7 mouse cellular contexts compared by ENCODE assay signal in genomic region chr7:129653791-129654271, GRCm38 (mm10).
DNase-seq lines count a peak whose midpoint lies in the region; ATAC-seq and TF ChIP-seq lines count a peak whose summit lies in the region.

No protein-coding gene starts in this region.

- no peaks in the 10 kb centered on the region for H3K27me3 ChIP-seq in intestine, embryonic 15.5 days (replicated peaks)
- peaks cover 84% of the 10 kb centered on the region for H3K27me3 ChIP-seq in midbrain, embryonic 10.5 days (ENCODE audit: low read depth, poor library complexity, severe bottlenecking)

- no peaks in the 10 kb centered on the region for H3K9me3 ChIP-seq in intestine, embryonic 15.5 days
- no peaks in the 10 kb centered on the region for H3K9me3 ChIP-seq in midbrain, embryonic 10.5 days (replicated peaks)

- no peak overlapping the region for H3K27ac ChIP-seq in cortical plate, adult 2 months (ENCODE audit: insufficient read depth, low read length)
- H3K27ac ChIP-seq in intestine, embryonic 15.5 days, result no peak overlapping the region
- no peak overlapping the region for H3K27ac ChIP-seq in midbrain, embryonic 10.5 days (replicated peaks)

- H3K9ac ChIP-seq in intestine, embryonic 15.5 days, result no peak overlapping the region

- peak; percentile 74 for ATAC-seq in intestine, embryonic 15.5 days

- peaks cover 3% of the 10 kb centered on the region; the same call in 1 of the 2 replicates for H3K4me1 ChIP-seq in cortical plate, adult 2 months (ENCODE audit: control insufficient read depth, insufficient read depth, low read length)
- H3K4me1 ChIP-seq in intestine, embryonic 15.5 days (replicated peaks), result peaks cover 8% of the 10 kb centered on the region
- peaks cover 77% of the 10 kb centered on the region for H3K4me1 ChIP-seq in midbrain, embryonic 10.5 days

- H3K4me3 ChIP-seq in cortical plate, adult 2 months (ENCODE audit: insufficient read depth, low read length), result no peak overlapping the region
- H3K4me3 ChIP-seq in intestine, embryonic 15.5 days (replicated peaks), result no peak overlapping the region
- H3K4me3 ChIP-seq in midbrain, embryonic 10.5 days, result no peak overlapping the region

- no peak overlapping the region for H3K4me2 ChIP-seq in intestine, embryonic 15.5 days (replicated peaks)

- no peak for TF ChIP-seq POLR2A in cortical plate, adult 2 months (IDR thresholded peaks at IDR 0.05; ENCODE audit: extremely low read depth, insufficient read depth, low read length)

- intact Hi-C loops in left cerebral cortex, postnatal 36 days (cut with DNase I), result loop anchor here (2.0 to 5.0 kb wide), 2 partner anchors 619 to 728 kb away; no protein-coding TSS in a partner anchor

- WGBS in intestine, embryonic 15.5 days, result 9% methylated on average over 11 of the region's 11 CpGs
- WGBS in midbrain, embryonic 10.5 days, result 13% methylated on average over 11 of the region's 11 CpGs

- DNase-seq in adrenal gland, adult 2 months, result peak; percentile 79
- DNase-seq in gastrocnemius, adult 8-10 months (ENCODE audit: low spot score in 2 of 2), result peak; percentile 37 to 38
- peak; percentile 66 to 71 for DNase-seq in left cerebral cortex, postnatal 36 days (ENCODE audit: low spot score in 2 of 2)
- peak; percentile 84 for DNase-seq in midbrain, embryonic 10.5 days (ENCODE audit: low spot score)
- DNase-seq in skeletal muscle tissue, adult 2 months (ENCODE audit: low read depth, low spot score), result peak; percentile 28

- no peaks in the 10 kb centered on the region for H3K36me3 ChIP-seq in intestine, embryonic 15.5 days
- no peaks in the 10 kb centered on the region for H3K36me3 ChIP-seq in midbrain, embryonic 10.5 days

- TF ChIP-seq CTCF in cortical plate, adult 2 months (IDR thresholded peaks at IDR 0.05; ENCODE audit: extremely low read depth, insufficient read depth, low read length), result peak; percentile 96

Comparison
In these comparisons a context has a peak if more than half of its experiments do, and no peak if none do; other contexts are left out.
1. DNase-seq: peak in every context shown above with its lines; median percentile 84 in midbrain, embryonic 10.5 days; 79 in adrenal gland, adult 2 months; 68 in left cerebral cortex, postnatal 36 days; 38 in gastrocnemius, adult 8-10 months; 28 in skeletal muscle tissue, adult 2 months.